Mouse (Mus musculus) layer of hippocampus, adult 8-10 months (tissue): ENCODE measurements around the gene C1qtnf12. TPM values are rescaled to one million over a fixed set of nuclear protein-coding genes. Genes with fewer than 3 reads are reported as not detected.

Experiments
- DNase-seq, 2 experiments: peaks; one replicate each; pipeline ENCODE4 v3.0.0; 2022; ENCODE audit warnings: low spot score in 2 of 2
- total RNA-seq, 4 experiments: library from RNA; stranded (reverse); gene quantifications; 2 replicates each; pipeline ENCODE4 v1.2.4; 2022

Gene C1qtnf12
- 10 to 100 TPM; 13.6 to 29.5 (median 18.1) TPM for total RNA-seq

DNA sequence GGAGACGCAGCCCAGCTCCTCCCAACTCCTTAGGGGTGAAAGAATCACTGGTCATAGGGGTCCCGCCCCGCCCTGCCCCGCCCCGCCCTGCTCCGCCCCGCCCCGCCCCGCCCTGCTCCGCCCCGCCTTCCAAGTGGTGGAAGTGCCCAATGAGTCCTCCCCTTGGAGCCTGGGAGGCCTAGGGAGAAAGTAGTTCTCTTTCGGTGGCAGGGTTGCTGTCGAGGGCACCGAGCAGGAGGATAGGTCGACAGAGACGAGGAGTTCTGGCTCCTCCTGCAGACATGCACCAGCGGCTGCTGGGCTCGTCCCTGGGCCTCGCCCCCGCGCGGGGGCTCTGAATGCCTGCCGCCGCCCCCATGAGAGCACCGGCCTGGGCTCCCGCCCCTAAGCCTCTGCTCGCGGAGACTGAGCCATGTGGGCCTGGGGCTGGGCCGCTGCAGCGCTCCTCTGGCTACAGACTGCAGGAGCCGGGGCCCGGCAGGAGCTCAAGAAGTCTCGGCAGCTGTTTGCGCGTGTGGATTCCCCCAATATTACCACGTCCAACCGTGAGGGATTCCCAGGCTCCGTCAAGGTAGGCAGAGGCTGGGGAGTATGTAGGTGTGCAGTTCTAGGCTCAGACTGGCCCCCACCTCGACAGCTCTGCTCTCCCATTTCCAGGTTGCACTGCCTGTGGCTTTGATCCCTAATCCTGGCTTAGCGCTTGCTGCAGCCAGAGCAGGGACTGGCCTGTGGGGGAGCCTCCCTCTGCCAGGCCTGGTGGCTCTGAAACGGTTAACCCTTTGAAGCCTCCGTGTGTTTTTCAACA lies at the start of gene C1qtnf12:
Gene C1qtnf12 (plus strand): TSS at position 152 of the 805 bp plus-strand sequence.
- DNase-seq: no peak

DNA sequence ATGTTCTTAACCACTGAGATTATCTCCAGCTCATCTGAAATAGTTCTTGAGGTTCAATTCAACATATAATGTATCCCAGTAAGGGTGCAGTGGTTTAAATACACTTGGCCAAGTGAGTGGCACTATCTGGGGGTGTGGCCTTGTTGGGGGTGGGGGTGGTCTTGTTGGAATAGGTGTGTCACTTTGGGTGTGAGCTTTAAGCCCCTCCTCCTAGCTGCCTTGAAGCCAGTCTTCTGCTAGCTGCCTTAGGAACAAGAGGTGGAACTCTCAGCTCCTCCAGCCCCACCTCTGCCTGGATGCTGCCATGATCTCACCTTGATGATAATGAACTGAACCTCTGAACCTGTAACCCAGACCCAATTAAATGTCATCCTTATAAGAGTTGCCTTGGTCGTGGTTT lies 30.1 kb upstream of the C1qtnf12 start:
- DNase-seq: no peak

DNA sequence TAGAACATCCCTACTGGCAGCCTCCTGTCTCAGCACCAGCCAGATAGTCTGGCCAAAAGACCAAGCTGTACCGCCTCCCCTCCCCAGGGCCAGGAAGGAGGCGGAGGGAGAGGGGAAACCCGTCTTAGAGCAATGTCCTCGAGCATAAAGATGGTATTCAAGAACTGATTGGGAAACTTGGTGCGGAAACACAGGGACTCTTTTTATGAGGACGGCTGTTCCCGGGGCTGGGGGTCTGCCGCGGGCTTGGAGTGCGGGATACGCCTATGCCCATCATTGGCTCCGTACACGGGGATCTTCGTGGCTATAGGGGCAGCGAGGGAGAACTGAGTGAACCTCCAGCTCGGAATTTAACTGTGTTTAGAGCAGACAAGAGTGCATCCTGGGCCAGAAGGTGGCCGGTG lies 19.1 kb upstream of the C1qtnf12 start:
- peak; percentile 29 to 37 for DNase-seq

DNA sequence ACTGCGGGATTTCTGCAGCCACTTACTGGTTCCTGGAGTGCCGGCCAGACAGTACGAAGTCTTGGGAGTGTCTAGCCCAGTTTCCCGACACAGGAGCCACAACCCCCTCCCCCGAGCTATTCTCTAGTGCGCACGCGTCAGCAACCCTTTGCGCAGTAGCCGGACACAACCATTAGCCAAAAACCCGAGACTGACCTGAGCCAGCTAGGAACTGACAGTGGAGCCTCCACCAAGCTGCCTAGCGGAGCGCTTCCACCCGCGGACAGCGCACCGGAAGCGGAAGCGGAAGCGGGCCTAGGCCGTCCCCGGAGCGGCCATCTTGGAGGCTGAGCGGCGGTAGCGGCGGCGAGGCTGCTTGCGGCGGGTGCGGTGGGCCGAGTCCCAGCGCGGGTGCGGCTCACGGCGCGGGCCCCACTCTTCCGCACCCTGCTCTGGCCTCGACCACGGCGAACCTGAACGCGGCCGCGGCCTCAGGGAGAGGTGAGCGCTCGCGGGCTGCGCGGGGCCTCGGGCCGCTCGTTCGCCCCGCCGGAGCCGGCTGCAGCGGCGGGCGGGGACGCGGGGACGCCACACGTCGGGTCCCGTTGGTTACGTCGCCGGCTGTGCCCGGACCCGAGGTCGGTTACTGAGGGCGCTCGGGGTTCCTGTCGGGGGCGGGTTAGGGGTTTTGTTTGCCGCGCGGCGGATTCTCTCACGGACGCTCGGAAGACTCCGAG lies 18.4 kb upstream of the C1qtnf12 start, which contains the start of gene Ube2j2:
Gene Ube2j2 (plus strand): TSS at position 298 of the 716 bp plus-strand sequence.
- peak; percentile 93 to 96 for DNase-seq

DNA sequence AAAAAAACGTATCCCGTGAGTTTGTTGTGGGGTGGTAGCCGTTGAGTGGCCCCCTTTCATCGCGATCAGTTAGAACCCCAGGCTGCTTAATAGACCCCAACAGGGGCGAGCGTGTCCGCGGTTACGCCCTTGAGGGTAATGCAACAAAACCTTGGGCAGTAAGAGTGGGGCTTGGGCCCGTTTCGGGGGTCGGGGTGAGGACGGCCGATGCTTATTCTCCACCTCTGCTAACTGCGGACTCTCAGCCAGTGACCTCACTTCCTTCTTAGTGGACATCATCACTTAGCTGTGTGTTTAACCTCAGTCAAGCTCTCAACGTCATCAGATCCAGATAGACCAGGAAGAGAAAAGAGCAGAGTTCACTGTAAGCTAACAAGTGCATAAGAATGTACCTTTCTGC lies 17.8 kb upstream of the C1qtnf12 start:
- no peak for DNase-seq

DNA sequence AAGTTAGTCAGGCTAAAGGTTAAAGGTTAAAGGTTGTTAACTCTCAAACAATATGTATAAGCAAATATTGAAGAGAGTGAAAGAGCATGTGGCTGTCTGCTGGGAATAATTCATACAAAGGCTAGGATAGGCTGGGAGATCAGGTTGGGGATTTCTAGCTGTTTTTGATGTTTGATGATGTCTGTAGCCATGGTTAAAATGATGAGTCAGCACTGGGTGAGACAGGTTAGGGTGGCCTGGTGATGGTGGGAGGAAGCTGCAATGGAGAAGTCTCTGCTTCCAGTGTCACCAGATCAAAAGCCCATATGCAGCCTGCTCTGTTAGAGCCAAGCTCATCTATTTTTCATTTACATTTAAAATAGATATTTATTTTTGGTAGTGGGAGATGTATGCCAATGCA lies 15.0 kb upstream of the C1qtnf12 start:
- DNase-seq: no peak

DNA sequence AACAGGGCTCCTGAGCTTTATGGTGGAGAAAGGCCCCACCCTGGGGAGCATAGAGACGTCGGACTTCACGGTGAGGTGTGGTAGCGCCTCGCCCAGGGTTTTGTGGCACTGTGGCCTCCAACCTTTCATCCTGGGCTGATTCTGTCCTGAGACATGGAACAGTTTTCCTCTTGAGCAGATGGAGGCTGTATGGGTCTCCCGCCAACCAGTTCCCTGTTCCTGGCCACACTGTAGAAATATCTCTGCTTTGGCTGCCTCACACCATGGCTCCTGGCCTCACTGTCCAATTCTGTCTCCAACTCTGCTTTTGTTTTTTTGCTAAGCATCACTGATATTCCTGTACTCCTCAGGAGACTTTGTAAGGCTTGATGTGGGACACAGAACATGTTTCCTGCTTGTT lies 6.6 kb upstream of the C1qtnf12 start:
- DNase-seq: no peak

DNA sequence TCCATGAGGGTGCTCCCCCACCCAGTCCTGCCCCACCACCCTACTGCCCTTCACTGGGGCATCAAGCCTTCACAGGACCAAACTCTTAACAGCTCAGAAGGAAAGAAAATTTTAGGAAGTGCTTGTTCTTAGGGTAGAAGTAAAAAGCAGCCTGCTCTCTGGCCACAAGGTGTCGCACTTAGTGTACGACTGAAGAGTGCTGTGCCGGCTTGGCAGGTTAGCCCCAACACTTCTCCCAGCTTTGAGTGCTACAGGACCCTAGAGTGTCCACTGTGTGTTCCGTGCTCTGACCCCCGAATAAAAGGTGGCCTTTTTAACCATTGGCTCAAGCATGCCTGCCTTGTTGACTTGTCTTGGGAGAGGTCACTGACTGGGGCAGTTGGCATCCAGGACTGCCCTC lies 2.8 kb upstream of the C1qtnf12 start:
- DNase-seq: peak; percentile 47 to 61

DNA sequence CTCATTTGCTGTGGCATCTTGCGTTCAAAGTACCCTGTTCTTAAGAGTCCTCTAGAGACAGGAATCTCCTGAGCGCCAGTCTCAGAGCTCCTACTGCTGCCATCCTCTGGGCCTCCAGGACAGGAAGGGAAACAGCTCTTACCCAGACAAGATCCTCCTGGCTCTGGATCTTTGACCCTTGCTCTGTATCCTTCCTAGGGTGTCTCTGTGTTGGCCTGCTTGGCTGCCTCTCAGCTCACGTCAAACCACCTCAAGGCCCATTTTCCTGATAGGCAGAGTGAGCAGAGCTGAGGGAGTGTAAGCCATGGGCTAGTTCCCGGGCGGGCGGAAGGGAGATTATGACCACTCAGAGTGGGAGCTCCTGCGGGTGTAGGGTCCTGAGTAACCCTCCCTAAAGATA lies 988 bp downstream of the C1qtnf12 start:
- no peak for DNase-seq

DNA sequence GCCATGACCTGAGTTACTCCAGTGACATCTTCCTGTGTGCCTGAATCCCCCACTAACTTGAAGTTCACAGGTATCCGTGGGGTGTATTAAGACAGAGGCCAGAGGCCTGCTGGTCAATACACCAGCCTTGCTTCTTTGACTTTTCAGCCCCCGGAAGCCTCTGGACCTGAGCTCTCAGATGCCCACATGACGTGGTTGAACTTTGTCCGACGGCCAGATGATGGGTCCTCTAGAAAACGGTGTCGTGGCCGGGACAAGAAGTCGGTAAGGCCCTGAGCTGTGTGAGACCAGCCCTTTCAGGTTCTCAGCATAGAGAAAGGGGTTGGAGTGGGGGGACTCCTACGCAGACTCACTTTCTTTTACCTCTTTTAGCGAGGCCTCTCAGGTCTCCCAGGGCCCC lies 2.3 kb downstream of the C1qtnf12 start:
- no peak for DNase-seq

DNA sequence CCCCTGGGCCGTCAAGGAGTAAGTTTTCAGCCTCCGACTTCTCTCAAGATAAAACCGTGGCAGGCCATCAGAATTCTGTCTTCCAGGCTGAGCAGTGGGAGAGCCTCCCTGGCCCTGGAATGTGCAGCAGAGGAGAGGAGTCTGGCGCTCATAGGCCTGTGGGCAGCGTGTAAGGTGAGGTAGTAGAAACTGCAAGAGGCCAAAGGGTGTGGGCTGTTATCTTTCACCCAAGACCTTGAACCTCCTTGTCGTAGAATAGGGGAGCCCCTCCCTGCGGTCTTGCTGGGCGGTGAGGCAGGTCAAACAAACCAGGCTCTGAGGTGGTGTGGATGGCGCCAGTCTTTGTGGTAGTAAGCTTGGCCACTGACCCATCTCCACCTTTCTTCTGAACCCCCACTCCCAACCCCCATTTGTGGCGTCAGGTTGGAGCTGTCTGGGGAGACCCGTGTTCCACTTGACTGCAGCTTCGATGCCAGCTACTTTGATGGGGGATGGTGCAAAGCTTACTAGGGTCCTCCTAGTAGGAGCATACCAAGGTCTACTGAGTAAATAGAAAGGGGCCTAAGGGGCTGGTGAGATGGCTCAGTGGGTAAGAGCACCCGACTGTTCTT lies 7.0 kb downstream of the C1qtnf12 start:
- DNase-seq: no peak

DNA sequence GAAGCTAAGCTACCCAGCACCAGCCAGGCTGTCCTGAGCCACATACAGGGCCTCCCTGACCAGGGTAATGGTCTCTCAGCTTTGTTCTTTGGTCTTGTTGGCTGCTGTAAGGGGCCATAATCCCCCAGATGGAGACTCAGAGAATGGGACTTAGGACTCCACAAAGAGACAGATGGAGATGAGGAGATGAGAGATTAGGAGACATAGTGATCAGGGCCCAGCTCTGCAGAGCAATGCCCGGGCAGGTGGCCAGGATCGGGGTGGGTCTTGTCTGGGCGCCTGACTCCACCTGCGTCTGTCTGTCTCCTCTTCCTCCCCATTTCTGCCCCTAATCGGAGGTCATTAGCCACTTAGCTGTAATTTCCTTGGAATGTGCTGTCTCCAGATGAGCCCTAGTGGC lies 8.2 kb downstream of the C1qtnf12 start:
- DNase-seq: no peak

DNA sequence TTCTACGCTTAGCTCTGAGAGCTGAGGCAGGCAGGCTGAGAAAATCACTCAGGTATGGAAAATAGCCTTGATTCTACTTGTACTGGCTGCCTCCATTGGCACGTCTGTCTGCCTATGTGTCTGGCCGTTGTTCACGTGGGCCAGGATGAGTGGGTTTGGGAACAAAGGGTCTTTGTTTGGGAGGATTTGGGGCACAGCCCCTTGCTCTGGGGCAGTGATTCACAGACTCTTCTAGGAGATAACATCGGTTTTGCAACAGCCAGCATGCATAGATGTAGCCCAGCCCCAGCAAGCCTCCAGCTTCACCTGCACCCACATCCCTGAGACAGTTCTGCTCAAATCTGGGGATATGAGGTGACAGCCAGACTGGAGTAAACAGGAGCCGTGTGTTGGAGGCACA lies 10.5 kb downstream of the C1qtnf12 start:
- no peak for DNase-seq

DNA sequence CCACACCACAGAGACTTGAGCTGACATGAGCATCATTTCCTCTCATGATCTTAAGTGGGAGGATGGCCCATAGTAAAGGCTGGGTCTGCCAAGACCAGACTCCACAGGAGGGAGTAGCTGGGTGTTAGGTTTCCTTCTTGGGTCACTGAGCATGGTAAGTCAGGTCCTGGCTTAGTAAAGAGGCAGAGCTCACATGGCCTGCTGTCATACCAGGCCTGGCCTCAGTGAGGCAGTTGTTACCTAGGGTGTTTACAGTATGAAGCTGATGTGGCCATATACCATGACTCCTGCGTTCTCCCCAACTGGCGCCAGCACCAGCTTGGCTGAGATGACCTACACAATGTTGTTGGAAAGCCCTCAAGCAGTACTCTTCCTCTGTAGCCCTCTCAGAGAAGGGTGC lies 11.1 kb downstream of the C1qtnf12 start:
- DNase-seq: no peak

DNA sequence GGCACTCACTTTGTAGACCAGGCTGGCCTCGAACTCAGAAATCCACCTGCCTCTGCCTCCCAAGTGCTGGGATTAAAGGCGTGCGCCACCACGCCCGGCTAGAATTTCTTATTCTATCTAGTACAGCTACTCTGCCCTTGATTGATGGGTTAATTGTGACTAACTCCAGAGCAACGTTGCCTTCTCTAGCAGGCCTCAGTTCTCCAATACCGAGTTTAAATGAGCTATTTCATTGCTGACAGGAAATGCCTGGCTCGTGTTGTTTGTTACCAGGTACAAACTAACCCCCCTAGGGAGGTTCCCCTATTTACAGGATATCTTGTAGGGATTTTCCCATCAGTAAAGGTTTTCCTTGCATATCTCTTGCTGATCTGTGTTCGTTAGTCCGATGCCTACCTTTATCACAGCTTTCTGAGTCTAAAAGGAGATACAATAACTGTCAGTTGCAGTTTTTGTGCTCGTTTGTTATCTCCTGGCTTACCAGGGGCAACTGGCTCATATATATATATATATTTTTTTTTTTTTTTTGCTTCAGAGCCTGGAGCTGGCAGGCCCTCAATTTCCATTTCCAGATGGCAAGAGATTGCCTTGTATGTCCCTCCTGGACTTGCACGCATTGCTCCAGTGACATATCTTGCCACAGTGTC lies 19.4 kb downstream of the C1qtnf12 start:
- no peak for DNase-seq

DNA sequence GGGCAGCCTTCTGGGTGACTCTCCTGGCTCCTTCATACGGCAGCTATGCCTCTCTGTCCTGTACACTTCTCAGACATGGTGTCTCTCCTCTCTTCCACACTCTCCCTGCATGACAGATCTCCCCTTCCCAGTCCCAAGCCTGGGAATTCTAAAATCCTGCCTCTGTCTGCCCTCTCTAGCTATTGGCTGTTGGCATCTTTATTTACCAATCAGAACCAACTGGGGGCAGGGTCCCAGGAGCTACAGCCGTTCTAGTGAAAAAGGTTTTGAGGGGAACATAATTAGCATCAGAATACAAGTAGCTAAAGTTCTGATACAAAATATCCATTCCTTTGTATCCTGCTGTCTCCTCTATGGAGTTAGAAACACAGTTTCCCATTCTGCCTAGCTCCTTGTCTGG lies 21.7 kb downstream of the C1qtnf12 start:
- no peak for DNase-seq

DNA sequence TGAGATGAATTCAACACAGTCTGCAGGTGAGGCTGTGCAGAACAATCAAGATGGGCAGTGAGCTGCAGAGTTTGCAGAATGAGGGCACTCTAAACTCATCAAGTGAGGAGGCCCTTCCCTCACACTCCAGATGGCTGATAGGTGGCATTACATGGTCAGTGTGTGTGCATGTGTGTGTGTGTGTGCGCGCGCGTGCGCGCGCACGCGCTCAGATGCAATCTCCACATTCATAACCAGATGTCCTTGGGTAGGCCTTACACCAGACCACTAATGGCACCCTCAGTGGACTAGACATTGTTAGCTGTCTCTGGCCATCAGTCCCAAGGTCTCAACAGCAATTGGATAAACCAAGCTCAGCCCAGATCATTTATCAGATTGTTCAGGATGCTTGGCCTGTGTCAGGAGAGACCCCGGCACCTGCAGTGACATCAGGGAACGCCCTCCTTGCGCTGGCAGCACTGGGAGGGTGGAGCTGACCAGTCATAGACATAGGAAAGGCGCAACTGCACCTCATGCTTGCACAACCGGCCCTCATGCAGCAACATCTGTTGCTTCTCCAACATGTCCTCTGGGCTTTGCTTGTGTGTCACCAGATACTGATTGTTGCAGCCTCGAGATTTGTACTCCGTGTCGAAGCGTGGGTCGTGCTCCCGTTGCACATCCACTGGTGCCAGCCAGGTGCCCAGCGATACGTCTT lies 29.2 kb downstream of the C1qtnf12 start:
- DNase-seq: peak in 1 of 2 experiments; percentile 57

DNA sequence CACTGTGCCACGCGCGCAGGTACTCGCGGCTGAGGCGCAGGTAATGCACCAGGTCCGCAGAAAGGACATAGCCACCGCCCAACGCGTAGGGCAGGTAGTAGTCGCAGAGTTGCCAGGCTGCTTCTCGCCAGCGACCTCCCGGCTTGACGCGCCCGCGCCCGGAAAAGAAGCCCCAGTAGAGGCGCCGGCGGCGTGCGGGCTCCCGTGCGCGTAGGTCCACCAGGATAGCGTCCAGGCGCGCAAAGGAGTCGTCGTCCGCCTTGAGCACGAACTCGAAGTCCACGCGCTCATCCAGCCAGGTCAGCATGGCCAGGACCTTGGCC lies 29.8 kb downstream of the C1qtnf12 start:
- no peak for DNase-seq

DNA sequence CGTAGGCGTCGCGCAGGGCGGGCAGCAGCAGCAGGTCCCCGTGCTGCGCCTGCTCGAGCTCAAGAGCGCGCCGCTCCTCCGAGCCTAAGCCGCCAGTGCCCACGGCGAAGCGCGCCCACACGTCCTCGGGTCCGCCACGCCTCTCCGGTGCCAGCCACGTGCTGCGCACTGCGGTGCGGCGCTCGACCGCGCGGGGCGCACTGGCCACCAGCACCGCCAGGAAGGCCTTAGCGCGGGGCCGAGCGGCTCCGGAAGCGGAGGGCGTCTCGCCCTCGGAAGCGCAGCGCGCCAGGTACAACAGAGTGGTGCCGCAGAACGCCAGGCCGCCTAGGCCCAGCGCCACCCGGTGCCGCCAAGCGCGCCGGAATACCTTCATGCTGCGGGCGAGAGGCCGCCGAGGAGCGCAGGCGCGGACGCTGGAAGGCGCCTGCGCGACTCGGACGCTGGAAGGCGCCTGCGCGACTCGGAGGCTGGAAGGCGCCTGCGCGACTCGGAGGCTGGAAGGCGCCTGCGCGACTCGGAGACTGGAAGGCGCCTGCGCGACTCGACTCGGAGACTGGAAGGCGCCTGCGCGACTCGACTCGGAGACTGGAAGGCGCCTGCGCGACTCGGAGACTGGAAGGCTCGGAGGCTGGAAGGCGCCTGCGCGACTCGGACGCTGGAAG lies 30.3 kb downstream of the C1qtnf12 start, which contains the start of the genes B3galt6 and Sdf4:
Gene B3galt6 (minus strand): TSS at position 409 of the 665 bp plus-strand sequence.
Gene Sdf4 (plus strand): TSS at position 632 of the 665 bp plus-strand sequence.
- DNase-seq: peak; percentile 74 to 89

DNA sequence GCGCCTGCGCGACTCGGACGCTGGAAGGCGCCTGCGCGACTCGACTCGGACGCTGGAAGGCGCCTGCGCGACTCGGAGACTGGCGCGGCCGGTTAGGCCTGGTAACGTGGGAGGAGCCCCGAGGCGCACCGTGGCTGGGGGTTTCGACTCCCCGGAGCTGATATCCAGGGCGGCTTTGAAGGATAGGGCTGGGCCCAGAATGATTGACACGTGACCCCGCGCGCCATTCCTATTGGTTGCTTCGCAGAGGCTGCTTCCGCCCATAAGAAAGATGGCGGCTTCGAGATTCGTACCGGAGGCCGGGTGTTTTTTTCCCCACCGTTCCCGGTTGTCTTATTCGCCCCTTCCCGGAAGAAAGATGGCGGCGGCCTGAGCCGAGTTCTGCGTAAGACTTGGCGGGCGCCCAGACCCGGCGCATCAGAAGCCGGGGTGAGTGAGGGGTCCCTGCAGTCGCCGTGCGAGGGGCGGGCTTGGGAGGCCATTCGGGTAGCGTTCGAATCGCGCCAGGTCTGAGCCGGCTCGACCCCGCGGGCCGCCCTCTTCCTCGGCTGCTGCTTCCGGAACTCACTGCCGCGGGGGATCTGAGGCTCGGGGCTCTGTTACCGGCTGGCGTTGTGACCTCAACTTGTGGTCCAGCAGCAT lies 30.9 kb downstream of the C1qtnf12 start:
- peak; percentile 95 to 98 for DNase-seq
